Mouse (Mus musculus) brain, embryonic 14.5 days (tissue): Measurements from ENCODE around the gene Aldh1a2. TPM values are rescaled to one million over a fixed set of nuclear protein-coding genes. Genes with fewer than 3 reads are reported as not detected.

Source experiments
- DNase-seq: peaks from one replicate; pipeline ENCODE4 v3.0.0-alpha.2; 2011; ENCODE audit warnings: low read depth
- CTCF ChIP-seq: fragments of 200-500 bp; IDR thresholded peaks from 2 replicates; pipeline ENCODE4 v1.5.1; 2012; ENCODE audit warnings: inconsistent platforms, mild to moderate bottlenecking, moderate library complexity, borderline replicate concordance; ENCODE audit not compliant: insufficient read depth, insufficient read length; ENCODE audit errors: extremely low read depth
- POLR2A ChIP-seq: fragments of 200-500 bp; IDR thresholded peaks from 2 replicates; pipeline ENCODE4 v1.6.1; 2012; ENCODE audit warnings: mild to moderate bottlenecking, inconsistent platforms, borderline replicate concordance; ENCODE audit not compliant: poor library complexity, insufficient read depth, insufficient read length, severe bottlenecking; ENCODE audit errors: extremely low read depth
- polyA plus RNA-seq: library from polyadenylated mRNA; depleted of rRNA; stranded (reverse); fragments of >200 nt; gene quantifications from 2 replicates; pipeline ENCODE4 v1.2.3, GENCODE M21; 2012

Aldh1a2 gene
- polyA plus RNA-seq, 1 experiment, result 11.6 TPM

- TF ChIP-seq POLR2A (no peak), CTCF (no peak)
- DNase-seq, result peak; percentile 63
Measured at GRCm38 (mm10) chr9:71216996-71217792, 1.6 kb downstream of the Aldh1a2 start.

- no peak for TF ChIP-seq POLR2A
- TF ChIP-seq CTCF, result no peak
- peak; percentile 39 for DNase-seq
Measured at GRCm38 (mm10) chr9:71217793-71218095, 2.2 kb downstream of the Aldh1a2 start.

DNA sequence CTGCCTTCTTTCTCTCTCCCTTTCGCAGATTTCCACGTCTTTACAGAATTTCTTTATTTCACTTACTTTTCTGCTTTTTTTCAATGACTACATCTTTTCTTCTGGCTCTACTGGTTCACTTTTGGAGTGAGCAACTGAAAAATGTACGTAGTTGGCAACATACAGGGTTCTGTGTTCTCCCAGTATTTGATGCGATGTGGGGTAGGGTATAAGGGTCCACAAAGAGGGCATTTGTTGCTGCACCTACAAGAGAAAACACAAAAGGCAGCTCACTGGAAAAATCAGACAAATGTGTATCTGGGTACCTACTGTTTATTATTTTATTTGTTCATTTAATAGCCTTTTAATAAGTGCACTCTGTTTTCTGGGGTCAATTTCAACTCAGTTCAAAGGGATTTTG lies 3.6 kb downstream of the Aldh1a2 start:
- DNase-seq, result no peak
- TF ChIP-seq POLR2A (no peak), CTCF (no peak)

DNA sequence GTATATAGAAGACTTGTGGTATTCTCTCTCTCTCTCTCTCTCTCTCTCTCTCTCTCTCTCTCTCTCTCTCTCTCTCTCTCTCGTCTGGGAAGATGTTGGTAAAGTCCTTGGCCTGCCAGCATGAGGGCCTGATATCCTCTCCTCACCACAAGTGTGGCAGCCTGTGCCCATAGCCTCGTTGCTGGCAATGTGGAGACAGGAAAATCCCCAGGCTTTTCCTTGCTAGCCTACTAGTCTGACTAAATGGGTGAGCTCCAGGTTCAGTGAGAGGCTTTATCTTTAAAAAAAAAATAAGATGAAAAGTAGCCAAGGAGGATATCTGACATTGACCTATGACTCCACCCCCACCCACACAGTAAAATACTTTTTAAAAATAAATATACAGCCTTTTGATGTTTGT lies 4.8 kb downstream of the Aldh1a2 start:
- TF ChIP-seq POLR2A (no peak), CTCF (no peak)

GRCm38 (mm10) chr9:71227226-71227970 lies 11.8 kb downstream of the Aldh1a2 start:
- DNase-seq, result no peak
- TF ChIP-seq POLR2A (no peak), CTCF (no peak)

More for the DNA sequence above, 4.8 kb downstream of the Aldh1a2 start:
- DNase-seq, result no peak

GRCm38 (mm10) chr9:71230011-71230410 lies 14.4 kb downstream of the Aldh1a2 start:
- TF ChIP-seq CTCF (no peak), POLR2A (no peak)
- DNase-seq, result no peak

- TF ChIP-seq CTCF (no peak), POLR2A (no peak)
- no peak for DNase-seq
Measured at GRCm38 (mm10) chr9:71236540-71236939, 21.0 kb downstream of the Aldh1a2 start.

- no peak for TF ChIP-seq POLR2A
- no peak for TF ChIP-seq CTCF
- DNase-seq, result no peak
Measured at GRCm38 (mm10) chr9:71239926-71240325, 24.3 kb downstream of the Aldh1a2 start.

GRCm38 (mm10) chr9:71241515-71242411 lies 26.2 kb downstream of the Aldh1a2 start:
- no peak for TF ChIP-seq CTCF
- TF ChIP-seq POLR2A, result no peak
- peak; percentile 52 for DNase-seq

DNA sequence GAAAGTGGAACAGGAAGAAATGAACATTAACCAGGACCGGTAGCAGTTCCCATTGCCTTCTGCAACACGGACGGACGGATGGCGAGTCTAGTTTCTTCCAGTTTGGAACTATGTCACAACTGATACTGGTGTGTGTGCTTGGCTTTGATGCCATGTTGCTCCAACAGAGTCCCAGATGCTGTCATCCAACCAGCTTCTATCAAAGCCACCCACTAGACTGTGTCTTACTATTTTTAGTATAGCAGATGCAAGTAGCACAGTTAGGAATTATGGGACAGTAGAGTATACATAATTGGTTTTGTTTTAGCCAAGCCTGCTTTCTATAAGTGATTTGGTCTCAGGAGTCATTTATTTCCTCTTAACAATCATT lies 26.8 kb downstream of the Aldh1a2 start:
- TF ChIP-seq CTCF (no peak), POLR2A (no peak)
- no peak for DNase-seq

- DNase-seq, result no peak
- no peak for TF ChIP-seq POLR2A
- no peak for TF ChIP-seq CTCF
Measured at GRCm38 (mm10) chr9:71254380-71254779, 38.8 kb downstream of the Aldh1a2 start.
